Mouse (Mus musculus): ENCODE measurements around the gene Cmtm8. TPM values are rescaled to one million over a fixed set of nuclear protein-coding genes. Genes with fewer than 3 reads are reported as not detected.
A peak's percentile ranks its signal among the peaks of the same experiment; 100 is the strongest.

The Cmtm8 gene
- 10 to 100 TPM; 11.5 to 11.6 TPM for total RNA-seq (2021)
- long read RNA-seq, experiment 1, transcript Cmtm8-201 (4 exons, 1,064 nt) = major isoform, 8 of 17 reads
- long read RNA-seq, experiment 1, partial matches to known transcripts = 3 of 17 reads
- long read RNA-seq, experiment 1, other reads (novel, unspliced or antisense) = 6 of 17 reads
- long read RNA-seq, experiment 2, transcript Cmtm8-201 (4 exons, 1,064 nt) = major isoform, 5 of 13 reads
- long read RNA-seq, experiment 2, partial matches to known transcripts = 4 of 13 reads
- long read RNA-seq, experiment 2, other reads (novel, unspliced or antisense) = 4 of 13 reads

GRCm38 (mm10) chr9:114844017-114844662 lies at the start of gene Cmtm8:
Cmtm8 (minus strand) TSS chr9:114844156.
- DNase-seq = peak; percentile 80 to 83

GRCm38 (mm10) chr9:114892974-114893373 lies 49.0 kb upstream of the Cmtm8 start:
- no peak for DNase-seq

GRCm38 (mm10) chr9:114890377-114890776 lies 46.4 kb upstream of the Cmtm8 start:
- no peak for DNase-seq

- DNase-seq = no peak
These were observed 45.0 kb upstream of the Cmtm8 start for GRCm38 (mm10) chr9:114888856-114889407.

- peak; percentile 17 to 35 for DNase-seq
These were observed 43.7 kb upstream of the Cmtm8 start for GRCm38 (mm10) chr9:114887699-114888098.

GRCm38 (mm10) chr9:114885991-114886662 lies 42.2 kb upstream of the Cmtm8 start:
- no peak for DNase-seq

- DNase-seq = no peak
These were observed 41.6 kb upstream of the Cmtm8 start for GRCm38 (mm10) chr9:114885564-114885963.

GRCm38 (mm10) chr9:114881977-114882376 lies 38.0 kb upstream of the Cmtm8 start:
- no peak for DNase-seq

- no peak for DNase-seq
These were observed 11.4 kb upstream of the Cmtm8 start for GRCm38 (mm10) chr9:114855327-114855726.

GRCm38 (mm10) chr9:114854686-114855085 lies 10.7 kb upstream of the Cmtm8 start:
- DNase-seq = peak in 1 of 2 experiments; percentile 4

- DNase-seq = peak; percentile 47
These were observed 9.4 kb upstream of the Cmtm8 start for GRCm38 (mm10) chr9:114853336-114853735.

- no peak for DNase-seq
These were observed 7.6 kb upstream of the Cmtm8 start for GRCm38 (mm10) chr9:114851419-114852190.

- DNase-seq = peak; percentile 24 to 47
These were observed 331 bp downstream of the Cmtm8 start for GRCm38 (mm10) chr9:114843634-114844016.

- DNase-seq = peak; percentile 31 to 55
These were observed 1.1 kb downstream of the Cmtm8 start for GRCm38 (mm10) chr9:114842886-114843285.

- DNase-seq = no peak
These were observed 1.7 kb downstream of the Cmtm8 start for GRCm38 (mm10) chr9:114842269-114842668.

- DNase-seq = no peak
These were observed 5.1 kb downstream of the Cmtm8 start for GRCm38 (mm10) chr9:114838870-114839269.

GRCm38 (mm10) chr9:114831527-114831926 lies 12.4 kb downstream of the Cmtm8 start:
- no peak for DNase-seq

- DNase-seq = no peak
These were observed 13.6 kb downstream of the Cmtm8 start for GRCm38 (mm10) chr9:114830351-114830750.

GRCm38 (mm10) chr9:114829669-114830068 lies 14.3 kb downstream of the Cmtm8 start:
- DNase-seq = no peak

- DNase-seq = no peak
These were observed 15.6 kb downstream of the Cmtm8 start for GRCm38 (mm10) chr9:114828377-114828776.

GRCm38 (mm10) chr9:114827242-114827852 lies 16.6 kb downstream of the Cmtm8 start:
- no peak for DNase-seq

- DNase-seq = no peak
These were observed 19.8 kb downstream of the Cmtm8 start for GRCm38 (mm10) chr9:114824166-114824565.
